Mouse (Mus musculus) testis, postnatal 14 days (tissue): Measurements from ENCODE around the gene Tspan33.

Experiments used
- DNase-seq: peaks from one replicate; pipeline ENCODE4 v3.0.0; 2021; ENCODE audit warnings: low spot score

Tspan33 gene

GRCm38 (mm10) chr6:29697548-29697947 is 3.5 kb downstream of the Tspan33 start:
- no peak for DNase-seq

- no peak for DNase-seq
Measured at GRCm38 (mm10) chr6:29699085-29699745, 5.2 kb downstream of the Tspan33 start.

GRCm38 (mm10) chr6:29701051-29701450 is 7.0 kb downstream of the Tspan33 start:
- no peak for DNase-seq

- no peak for DNase-seq
Measured at GRCm38 (mm10) chr6:29702126-29702525, 8.1 kb downstream of the Tspan33 start.

GRCm38 (mm10) chr6:29704143-29704542 is 10.1 kb downstream of the Tspan33 start:
- DNase-seq = no peak

GRCm38 (mm10) chr6:29707902-29708301 is 13.9 kb downstream of the Tspan33 start:
- no peak for DNase-seq

- DNase-seq = no peak
Measured at GRCm38 (mm10) chr6:29711318-29711717, 17.3 kb downstream of the Tspan33 start.

- DNase-seq = no peak
Measured at GRCm38 (mm10) chr6:29712011-29712584, 18.1 kb downstream of the Tspan33 start.

- DNase-seq = no peak
Measured at GRCm38 (mm10) chr6:29716624-29717365, 22.8 kb downstream of the Tspan33 start.

GRCm38 (mm10) chr6:29717541-29717940 is 23.5 kb downstream of the Tspan33 start:
- no peak for DNase-seq

- DNase-seq = peak; percentile 34
Measured at GRCm38 (mm10) chr6:29717952-29718521, 24.0 kb downstream of the Tspan33 start.

GRCm38 (mm10) chr6:29718894-29719329 is 24.9 kb downstream of the Tspan33 start:
- peak; percentile 71 for DNase-seq

GRCm38 (mm10) chr6:29721890-29722289 is 27.9 kb downstream of the Tspan33 start:
- no peak for DNase-seq

- DNase-seq = no peak
Measured at GRCm38 (mm10) chr6:29726576-29727200, 32.7 kb downstream of the Tspan33 start.

GRCm38 (mm10) chr6:29728035-29728434 is 34.0 kb downstream of the Tspan33 start:
- DNase-seq = no peak

- no peak for DNase-seq
Measured at GRCm38 (mm10) chr6:29729491-29729890, 35.5 kb downstream of the Tspan33 start.

- peak; percentile 82 for DNase-seq
Measured at GRCm38 (mm10) chr6:29735336-29735688, 41.3 kb downstream of the Tspan33 start, which contains the start of gene Smo. Gene Smo (plus strand): TSS chr6:29735503.

GRCm38 (mm10) chr6:29735689-29736451 is 41.8 kb downstream of the Tspan33 start:
- peak; percentile 68 for DNase-seq

- DNase-seq = no peak
Measured at GRCm38 (mm10) chr6:29736610-29737458, 42.8 kb downstream of the Tspan33 start.

GRCm38 (mm10) chr6:29751466-29752152 is 57.6 kb downstream of the Tspan33 start:
- no peak for DNase-seq
